Mouse (Mus musculus) liver, adult 2 months (tissue): ENCODE measurements around the gene Nedd4. TPM values are rescaled to one million over a fixed set of nuclear protein-coding genes. Genes with fewer than 3 reads are reported as not detected.
A peak's percentile ranks its signal among the peaks of the same experiment; 100 is the strongest.

Source experiments
- DNase-seq: peaks from one replicate; pipeline ENCODE4 v3.0.0-alpha.2; 2011; ENCODE audit warnings: low read depth, low spot score; ENCODE audit errors: extremely low read depth
- H3K27ac ChIP-seq: fragments of 200-500 bp; replicated peaks from 2 replicates; pipeline ENCODE4 v1.5.1; 2012; ENCODE audit warnings: low read depth, mild to moderate bottlenecking, control low read depth, inconsistent platforms, low read length; ENCODE audit not compliant: insufficient read depth
- H3K27me3 ChIP-seq: fragments of 200-500 bp; 2 replicates; pipeline ENCODE4 v1.6.1; 2012; ENCODE audit warnings: mild to moderate bottlenecking, moderate library complexity, low read length, inconsistent platforms; ENCODE audit not compliant: control insufficient read depth, insufficient read depth
- H3K36me3 ChIP-seq: fragments of 200-500 bp; 2 replicates; pipeline ENCODE4 v1.6.1; 2012; ENCODE audit warnings: low read length, inconsistent platforms; ENCODE audit not compliant: control insufficient read depth, insufficient read depth
- H3K4me1 ChIP-seq: fragments of 200-500 bp; 2 replicates; pipeline ENCODE4 v1.6.1; 2011; ENCODE audit warnings: low read length; ENCODE audit not compliant: control insufficient read depth, insufficient read depth
- H3K4me3 ChIP-seq: fragments of 200-500 bp; 2 replicates; pipeline ENCODE4 v1.5.1; 2011; ENCODE audit warnings: low read depth, mild to moderate bottlenecking, control low read depth, low read length, moderate library complexity; ENCODE audit not compliant: insufficient read depth
- H3K79me2 ChIP-seq: fragments of 200-500 bp; 2 replicates; pipeline ENCODE4 v1.6.1; 2012; ENCODE audit warnings: inconsistent platforms, mild to moderate bottlenecking, low read length, moderate library complexity; ENCODE audit not compliant: control insufficient read depth, insufficient read depth
- H3K9ac ChIP-seq: fragments of 200-500 bp; 2 replicates; pipeline ENCODE4 v1.6.1; 2012; ENCODE audit warnings: low read depth, mild to moderate bottlenecking, control low read depth, inconsistent platforms, low read length
- CTCF ChIP-seq: fragments of 200-500 bp; IDR thresholded peaks from 2 replicates; pipeline ENCODE4 v1.5.1; 2011; ENCODE audit warnings: low read depth, low read length, control low read depth
- POLR2A ChIP-seq: fragments of 200-500 bp; IDR thresholded peaks from 2 replicates; pipeline ENCODE4 v1.6.1; 2011; ENCODE audit warnings: low read length, control low read depth; ENCODE audit not compliant: insufficient read depth; ENCODE audit errors: extremely low read depth
- WGBS: fragments of 180-500 bp; shearing (Covaris S2); methylation state at CpG from one replicate; pipeline ENCODE4 v1.1.7; 2018; 5-methylcytosine and 5-hydroxymethylcytosine counted together
- polyA plus RNA-seq: library from polyadenylated mRNA; depleted of rRNA; stranded (reverse); fragments of >200 nt; gene quantifications from 2 replicates; pipeline ENCODE4 v1.2.3, GENCODE M21; 2012; rRNA removed
- total RNA-seq: library from RNA; depleted of rRNA; stranded (reverse); fragments of >200 nt; gene quantifications from 2 replicates; pipeline ENCODE4 v1.2.3, GENCODE M21; 2014; rRNA removed

The Nedd4 gene
- total and polyA plus RNA-seq, 2 experiments = 51.7 to 123 TPM

GRCm38 (mm10) chr9:72790530-72791212 is 128.5 kb downstream of the Nedd4 start:
- 79% methylated on average over 14 of the region's 14 CpGs for WGBS
- Histone ChIP-seq H3K27me3 (no peaks in the 10 kb centered on the region), H3K4me1 (peaks cover 4% of the 10 kb centered on the region; the same call in 1 of the 2 replicates), H3K79me2 (no peaks in the 10 kb centered on the region), H3K4me3 (no peak overlapping the region), H3K27ac (no peak overlapping the region), H3K9ac (no peak overlapping the region), H3K36me3 (no peaks in the 10 kb centered on the region)
- no peak for DNase-seq
- no peak for TF ChIP-seq CTCF
- no peak for TF ChIP-seq POLR2A

GRCm38 (mm10) chr9:72791213-72791582 is 129.1 kb downstream of the Nedd4 start:
- no peaks in the 10 kb centered on the region for H3K36me3 ChIP-seq
- H3K4me3 ChIP-seq = no peak overlapping the region
- TF ChIP-seq CTCF = no peak
- TF ChIP-seq POLR2A = no peak
- H3K4me1 ChIP-seq = peaks cover 4% of the 10 kb centered on the region; the same call in 1 of the 2 replicates
- WGBS = 69% methylated on average over 10 of the region's 10 CpGs
- no peak overlapping the region for H3K27ac ChIP-seq
- no peaks in the 10 kb centered on the region for H3K79me2 ChIP-seq
- H3K9ac ChIP-seq = no peak overlapping the region
- H3K27me3 ChIP-seq = no peaks in the 10 kb centered on the region
- DNase-seq = no peak

- H3K9ac ChIP-seq = no peak overlapping the region
- peak; percentile 73 for DNase-seq
- H3K4me3 ChIP-seq = no peak overlapping the region
- H3K27me3 ChIP-seq = no peaks in the 10 kb centered on the region
- H3K27ac ChIP-seq = no peak overlapping the region
- H3K4me1 ChIP-seq = peaks cover 4% of the 10 kb centered on the region; the same call in 1 of the 2 replicates
- TF ChIP-seq CTCF = no peak
- TF ChIP-seq POLR2A = no peak
- H3K36me3 ChIP-seq = no peaks in the 10 kb centered on the region
- H3K79me2 ChIP-seq = no peaks in the 10 kb centered on the region
- 28% methylated on average over 6 of the region's 6 CpGs for WGBS
These were observed 129.5 kb downstream of the Nedd4 start for GRCm38 (mm10) chr9:72791681-72792080.

GRCm38 (mm10) chr9:72795243-72795642 is 133.1 kb downstream of the Nedd4 start:
- H3K4me1 ChIP-seq = peaks cover 6% of the 10 kb centered on the region; the same call in 1 of the 2 replicates
- H3K9ac ChIP-seq = no peak overlapping the region
- H3K79me2 ChIP-seq = no peaks in the 10 kb centered on the region
- H3K36me3 ChIP-seq = no peaks in the 10 kb centered on the region
- no peak for DNase-seq
- no peak overlapping the region for H3K4me3 ChIP-seq
- H3K27me3 ChIP-seq = no peaks in the 10 kb centered on the region
- H3K27ac ChIP-seq = no peak overlapping the region
- TF ChIP-seq CTCF (no peak), POLR2A (no peak)
- WGBS = 87% methylated on average over 3 of the region's 3 CpGs

GRCm38 (mm10) chr9:72797136-72797621 is 135.0 kb downstream of the Nedd4 start:
- DNase-seq = no peak
- TF ChIP-seq POLR2A (no peak), CTCF (no peak)
- 0 out of 2 replicates have a peak, but pooled peaks cover 5% of the 10 kb centered on the region for H3K4me1 ChIP-seq
- no peaks in the 10 kb centered on the region for H3K27me3 ChIP-seq
- no peaks in the 10 kb centered on the region for H3K79me2 ChIP-seq
- WGBS = 41% methylated on average over 9 of the region's 9 CpGs
- H3K36me3 ChIP-seq = no peaks in the 10 kb centered on the region
- no peak overlapping the region for H3K9ac ChIP-seq
- H3K27ac ChIP-seq = no peak overlapping the region
- no peak overlapping the region for H3K4me3 ChIP-seq

Other genes with a start within 250 kb of the Nedd4 start
- 0.13 and 0.18 TPM in 2 replicates for gene Mns1, start 224.3 kb upstream of the Nedd4 start, total RNA-seq
- gene Mns1, start 224.3 kb upstream of the Nedd4 start, polyA plus RNA-seq = 0.02 and 0.09 TPM in 2 replicates
- 1.0 and 1.8 TPM in 2 replicates for gene Tex9, start 170.1 kb upstream of the Nedd4 start, total RNA-seq
- 0.22 and 0.35 TPM in 2 replicates for gene Tex9, start 170.1 kb upstream of the Nedd4 start, polyA plus RNA-seq
- 5.4 and 6.7 TPM in 2 replicates for gene Rfx7, start 130.1 kb upstream of the Nedd4 start, total RNA-seq
- 2.3 and 3.3 TPM in 2 replicates for gene Rfx7, start 130.1 kb upstream of the Nedd4 start, polyA plus RNA-seq
- under 0.01 and 0.07 TPM in 2 replicates for gene Prtg, start 144.5 kb downstream of the Nedd4 start, total RNA-seq
- gene Prtg, start 144.5 kb downstream of the Nedd4 start, polyA plus RNA-seq = 0.21 TPM in 1 of 2 replicates, not detected in the other